Mouse (Mus musculus) forebrain, embryonic 10.5 days (tissue): ENCODE results near the gene Gipc3. TPM values are rescaled to one million over a fixed set of nuclear protein-coding genes. Genes with fewer than 3 reads are reported as not detected.

Experiments used
- DNase-seq: peaks from one replicate; pipeline ENCODE4 v3.0.0-alpha.2; 2017; ENCODE audit warnings: low spot score; ENCODE audit errors: extremely low spot score
- H3K27ac ChIP-seq: fragments of 300-500 bp; sonication (generic); 2 replicates; pipeline ENCODE4 v1.5.1; 2016; ENCODE audit warnings: mild to moderate bottlenecking
- H3K27me3 ChIP-seq: fragments of 300-500 bp; sonication (generic); 2 replicates; pipeline ENCODE4 v1.6.1; 2016; ENCODE audit warnings: mild to moderate bottlenecking; ENCODE audit not compliant: poor library complexity, severe bottlenecking
- H3K36me3 ChIP-seq: fragments of 300-500 bp; sonication (generic); replicated peaks from 2 replicates; pipeline ENCODE4 v1.6.1; 2016; ENCODE audit warnings: mild to moderate bottlenecking, moderate library complexity
- H3K4me1 ChIP-seq: fragments of 300-500 bp; sonication (generic); 2 replicates; pipeline ENCODE4 v1.6.1; 2016
- H3K4me3 ChIP-seq: fragments of 300-500 bp; sonication (generic); 2 replicates; pipeline ENCODE4 v1.5.1; 2016; ENCODE audit warnings: mild to moderate bottlenecking, moderate library complexity
- H3K9me3 ChIP-seq: fragments of 300-500 bp; sonication (generic); 2 replicates; pipeline ENCODE4 v1.6.1; 2016; ENCODE audit warnings: mild to moderate bottlenecking, moderate library complexity
- WGBS: fragments of 180-500 bp; shearing (Covaris S2); methylation state at CpG from one replicate; pipeline ENCODE4 v1.1.7; 2016; 5-methylcytosine and 5-hydroxymethylcytosine counted together
- polyA plus RNA-seq: library from polyadenylated mRNA; unstranded; fragments of >200 nt; fragmentation: Nextera tagmentation; extraction: Ambion mirVana; gene quantifications from 2 replicates; pipeline ENCODE4 v1.2.1, GENCODE M21; 2016

Gene Gipc3
- polyA plus RNA-seq, 1 experiment from 2014 or later = not detected

DNA sequence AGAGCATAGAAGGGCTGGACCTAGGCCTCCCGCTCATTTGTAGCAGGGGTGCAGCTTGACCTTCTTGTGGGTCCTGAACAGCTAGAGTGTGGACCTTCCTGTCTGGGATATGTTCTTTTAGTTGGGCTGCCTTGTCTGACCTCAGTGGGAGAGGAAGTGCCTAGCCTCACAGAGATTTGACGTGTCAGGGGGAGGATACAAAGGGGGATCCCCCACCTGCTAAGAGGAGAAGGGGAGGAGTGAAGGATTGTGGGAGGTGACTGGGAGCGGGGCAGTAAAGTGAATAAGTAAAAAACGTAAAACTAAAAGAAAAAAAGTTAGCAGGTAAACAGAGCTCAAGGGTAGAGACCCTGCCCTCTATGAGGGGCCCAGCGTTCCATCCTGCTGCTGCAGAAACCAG, 33.5 kb downstream of the Gipc3 start:
- WGBS = 97% methylated on average over 5 of the region's 5 CpGs
- Histone ChIP-seq H3K9me3 (no peaks in the 10 kb centered on the region), H3K36me3 (peaks cover 98% of the 10 kb centered on the region)

GRCm38 (mm10) chr10:81306837-81307682, 36.0 kb downstream of the Gipc3 start:
- Histone ChIP-seq H3K27me3 (no peaks in the 10 kb centered on the region), H3K4me1 (peaks cover 30% of the 10 kb centered on the region), H3K9me3 (no peaks in the 10 kb centered on the region), H3K36me3 (peaks cover 84% of the 10 kb centered on the region), H3K27ac (no peak overlapping the region), H3K4me3 (no peak overlapping the region)
- DNase-seq = no peak
- 96% methylated on average over 21 of the region's 21 CpGs for WGBS

More for the DNA sequence above, 33.5 kb downstream of the Gipc3 start:
- no peak overlapping the region for H3K4me3 ChIP-seq
- H3K27me3 ChIP-seq = no peaks in the 10 kb centered on the region
- no peak for DNase-seq
- H3K27ac ChIP-seq = no peak overlapping the region
- peaks cover 8% of the 10 kb centered on the region for H3K4me1 ChIP-seq

GRCm38 (mm10) chr10:81306173-81306668, 36.8 kb downstream of the Gipc3 start:
- peaks cover 37% of the 10 kb centered on the region for H3K4me1 ChIP-seq
- no peak overlapping the region for H3K4me3 ChIP-seq
- no peaks in the 10 kb centered on the region for H3K9me3 ChIP-seq
- peaks cover 79% of the 10 kb centered on the region for H3K36me3 ChIP-seq
- H3K27me3 ChIP-seq = no peaks in the 10 kb centered on the region
- 93% methylated on average over 12 of the region's 12 CpGs for WGBS
- no peak for DNase-seq
- no peak overlapping the region for H3K27ac ChIP-seq

- WGBS = 94% methylated on average over 14 of the region's 14 CpGs
- Histone ChIP-seq H3K9me3 (no peaks in the 10 kb centered on the region), H3K4me1 (peaks cover 43% of the 10 kb centered on the region), H3K27ac (no peak overlapping the region), H3K4me3 (no peak overlapping the region), H3K36me3 (peaks cover 73% of the 10 kb centered on the region), H3K27me3 (no peaks in the 10 kb centered on the region)
- no peak for DNase-seq
Measured at GRCm38 (mm10) chr10:81305663-81306062, 37.4 kb downstream of the Gipc3 start.

GRCm38 (mm10) chr10:81304597-81305238, 38.3 kb downstream of the Gipc3 start:
- H3K4me1 ChIP-seq = peaks cover 52% of the 10 kb centered on the region
- H3K36me3 ChIP-seq = peaks cover 64% of the 10 kb centered on the region
- 27% methylated on average over 8 of the region's 9 CpGs for WGBS
- H3K27me3 ChIP-seq = no peaks in the 10 kb centered on the region
- peak overlapping the region; percentile 44; the same call in 1 of the 2 replicates for H3K27ac ChIP-seq
- DNase-seq = peak; percentile 57
- H3K4me3 ChIP-seq = no peak overlapping the region
- no peaks in the 10 kb centered on the region for H3K9me3 ChIP-seq

DNA sequence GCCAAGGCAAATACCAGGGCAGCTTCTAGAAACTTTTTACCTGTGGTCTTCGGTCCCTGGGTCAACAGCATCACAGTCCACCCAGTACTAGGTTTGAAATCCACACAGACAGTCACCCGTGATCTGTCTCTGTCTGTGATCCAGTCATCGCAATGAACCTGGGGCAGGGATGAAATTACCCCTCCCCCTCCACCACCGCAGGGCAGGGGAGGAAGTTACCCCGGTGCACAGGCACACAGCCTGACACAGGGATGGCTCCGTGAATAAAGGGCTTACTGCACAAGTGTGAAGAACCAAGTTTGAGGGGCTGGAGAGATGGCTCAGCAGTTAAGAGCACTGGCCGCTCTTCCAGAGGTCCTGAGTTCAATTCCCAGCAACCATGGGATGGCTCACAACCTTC, 39.3 kb downstream of the Gipc3 start:
- peaks cover 57% of the 10 kb centered on the region for H3K4me1 ChIP-seq
- 84% methylated on average over 7 of the region's 7 CpGs for WGBS
- peaks cover 54% of the 10 kb centered on the region for H3K36me3 ChIP-seq
- 0 out of 2 replicates have a peak overlapping the region, but pooled peaks have one; percentile 53 for H3K27ac ChIP-seq
- H3K27me3 ChIP-seq = no peaks in the 10 kb centered on the region
- no peaks in the 10 kb centered on the region for H3K9me3 ChIP-seq
- peak overlapping the region; percentile 2; the same call in 1 of the 2 replicates for H3K4me3 ChIP-seq
- no peak for DNase-seq

DNA sequence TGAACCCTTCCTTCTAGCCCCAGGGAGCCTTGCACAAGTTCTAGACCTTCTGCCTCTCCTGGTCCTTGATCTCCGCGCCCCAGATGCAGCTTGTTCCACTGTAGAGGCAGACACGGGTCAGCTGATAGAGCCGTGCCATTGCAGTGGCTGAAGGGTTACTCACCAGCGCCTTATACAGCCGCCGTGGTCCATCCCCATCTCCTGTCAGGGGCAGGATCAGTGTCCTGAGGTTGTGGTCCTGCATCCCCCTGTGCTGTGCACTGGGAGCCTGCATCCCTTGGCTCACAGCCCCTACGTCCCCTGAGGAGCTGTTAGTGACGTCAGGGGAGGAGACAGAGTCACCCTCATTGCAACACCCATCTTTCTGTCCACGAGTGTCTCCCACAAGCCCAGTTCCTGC, 39.8 kb downstream of the Gipc3 start:
- H3K36me3 ChIP-seq = peaks cover 54% of the 10 kb centered on the region

DNA sequence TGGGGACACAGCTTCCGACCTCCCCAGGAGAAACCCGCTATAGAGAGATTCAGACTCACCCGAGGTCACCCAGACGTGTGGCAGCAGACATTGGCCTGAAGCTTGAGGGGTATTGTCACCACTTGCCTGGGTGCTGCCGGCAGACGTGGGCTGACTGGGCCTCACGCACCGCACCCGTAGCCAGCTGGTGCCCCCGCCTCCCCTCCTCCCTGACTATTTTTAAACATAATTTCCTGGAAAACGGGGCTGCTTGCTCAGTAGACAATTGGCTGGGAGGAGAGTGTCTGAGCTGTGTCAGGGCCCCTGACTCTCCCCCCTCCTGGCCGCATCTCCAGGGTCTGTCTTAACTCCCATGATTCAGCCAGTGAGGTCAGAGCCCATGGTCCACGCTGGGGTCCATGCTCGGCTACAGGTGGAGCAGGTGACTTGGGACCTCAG, 40.3 kb downstream of the Gipc3 start:
- Histone ChIP-seq H3K4me3 (peak overlapping the region; percentile 6; the same call in 1 of the 2 replicates), H3K27me3 (no peaks in the 10 kb centered on the region), H3K9me3 (no peaks in the 10 kb centered on the region), H3K27ac (peak overlapping the region; percentile 53), H3K4me1 (peaks cover 65% of the 10 kb centered on the region), H3K36me3 (peaks cover 53% of the 10 kb centered on the region)
- 84% methylated on average over 14 of the region's 14 CpGs for WGBS
- DNase-seq = no peak

More for the DNA sequence above, 39.8 kb downstream of the Gipc3 start:
- Histone ChIP-seq H3K9me3 (no peaks in the 10 kb centered on the region), H3K27ac (peak overlapping the region; percentile 53; the same call in 1 of the 2 replicates), H3K4me1 (peaks cover 60% of the 10 kb centered on the region), H3K27me3 (no peaks in the 10 kb centered on the region), H3K4me3 (peak overlapping the region; percentile 2; the same call in 1 of the 2 replicates)
- no peak for DNase-seq
- 84% methylated on average over 10 of the region's 10 CpGs for WGBS

- H3K4me3 ChIP-seq = peak overlapping the region; percentile 6; the same call in 1 of the 2 replicates
- H3K27me3 ChIP-seq = no peaks in the 10 kb centered on the region
- no peaks in the 10 kb centered on the region for H3K9me3 ChIP-seq
- peaks cover 70% of the 10 kb centered on the region for H3K4me1 ChIP-seq
- H3K27ac ChIP-seq = peak overlapping the region; percentile 20
- no peak for DNase-seq
- H3K36me3 ChIP-seq = peaks cover 48% of the 10 kb centered on the region
- WGBS = 75% methylated on average over 4 of the region's 4 CpGs
Measured at GRCm38 (mm10) chr10:81302288-81302687, 40.8 kb downstream of the Gipc3 start.

DNA sequence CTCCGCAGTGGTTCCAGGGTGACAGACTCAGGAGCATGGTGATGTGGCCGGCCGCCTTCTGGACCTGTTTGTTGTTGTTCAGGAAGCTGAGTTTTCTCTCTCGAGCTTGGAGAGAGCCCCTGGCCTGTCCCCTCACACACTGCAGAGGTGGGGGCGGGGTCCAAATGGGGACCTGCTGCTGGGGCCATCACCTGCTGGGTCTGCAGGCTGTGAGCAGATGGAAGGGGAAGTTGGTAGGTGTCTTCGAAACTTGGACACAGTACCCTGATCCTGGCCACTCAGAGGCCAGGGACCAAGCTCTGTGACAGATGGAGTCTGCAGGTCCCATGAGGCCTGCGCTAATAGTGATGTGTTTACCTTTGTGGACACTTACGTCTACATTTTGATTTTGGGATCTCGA, 41.7 kb downstream of the Gipc3 start:
- Histone ChIP-seq H3K4me1 (peaks cover 71% of the 10 kb centered on the region), H3K27ac (no peak overlapping the region), H3K4me3 (no peak overlapping the region), H3K27me3 (no peaks in the 10 kb centered on the region), H3K36me3 (peaks cover 44% of the 10 kb centered on the region), H3K9me3 (no peaks in the 10 kb centered on the region)
- DNase-seq = no peak
- WGBS = 86% methylated on average over 9 of the region's 9 CpGs

DNA sequence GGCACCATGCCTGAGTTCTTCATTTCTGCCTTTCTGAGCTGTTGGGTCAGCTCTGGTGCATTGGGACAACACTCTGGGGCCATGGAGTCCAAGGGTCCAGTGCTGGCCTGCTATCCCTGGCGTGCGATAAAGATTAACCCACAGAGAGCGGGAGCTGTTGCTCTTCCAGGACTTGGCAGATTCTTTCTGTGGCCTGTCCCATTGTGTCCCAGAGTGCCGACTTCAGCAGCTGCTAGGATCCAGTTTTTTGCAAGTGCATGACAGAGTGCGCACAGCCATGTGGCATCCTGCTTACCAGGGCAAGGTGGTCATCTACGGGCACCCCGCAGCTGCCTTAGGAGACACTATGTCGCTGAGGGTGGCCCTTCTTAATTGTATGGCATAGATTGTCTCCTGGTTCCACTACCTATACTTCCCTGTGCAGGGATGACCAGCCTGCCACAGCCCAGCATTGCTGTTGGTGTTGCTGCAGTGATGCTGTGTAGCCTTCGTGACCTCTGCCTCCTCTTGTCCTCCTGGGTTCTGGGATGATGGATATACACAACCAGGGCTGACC, 42.6 kb downstream of the Gipc3 start:
- peaks cover 44% of the 10 kb centered on the region for H3K36me3 ChIP-seq
- WGBS = 87% methylated on average over 9 of the region's 9 CpGs
- no peak overlapping the region for H3K4me3 ChIP-seq
- DNase-seq = no peak
- H3K9me3 ChIP-seq = no peaks in the 10 kb centered on the region
- H3K4me1 ChIP-seq = peaks cover 72% of the 10 kb centered on the region
- H3K27me3 ChIP-seq = no peaks in the 10 kb centered on the region
- H3K27ac ChIP-seq = no peak overlapping the region; the same call in 1 of the 2 replicates

- H3K27me3 ChIP-seq = no peaks in the 10 kb centered on the region
- H3K4me3 ChIP-seq = no peak overlapping the region
- peaks cover 45% of the 10 kb centered on the region for H3K36me3 ChIP-seq
- H3K4me1 ChIP-seq = peaks cover 75% of the 10 kb centered on the region
- no peaks in the 10 kb centered on the region for H3K9me3 ChIP-seq
- no peak overlapping the region for H3K27ac ChIP-seq
- 89% methylated on average over 14 of the region's 14 CpGs for WGBS
- DNase-seq = no peak
Measured at GRCm38 (mm10) chr10:81299585-81300351, 43.3 kb downstream of the Gipc3 start.
